27 mouse cellular contexts compared by ENCODE assay signal in the genomic region with DNA sequence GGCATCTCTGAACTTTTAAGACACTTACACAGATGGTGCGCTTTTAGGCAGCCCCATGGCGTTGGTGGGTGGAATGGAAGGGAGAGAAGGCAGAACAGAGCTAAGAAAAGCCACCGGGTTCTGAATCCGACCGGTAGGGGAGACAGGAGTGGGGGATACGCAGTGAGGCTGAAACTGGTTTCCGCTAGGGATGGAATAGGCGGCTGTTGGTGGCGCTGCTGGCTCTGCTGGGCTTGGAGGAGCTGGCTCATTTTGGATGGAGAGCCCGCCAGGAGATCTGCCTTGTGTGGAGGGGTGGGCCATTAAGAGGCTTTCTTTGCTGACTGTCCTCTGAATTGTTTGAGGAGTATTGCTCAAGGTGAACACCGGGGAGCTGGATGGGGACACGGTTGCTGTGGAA. TPM values are rescaled to one million over a fixed set of nuclear protein-coding genes. Genes with fewer than 3 reads are reported as not detected.
DNase-seq lines count a peak whose midpoint lies in the region; ATAC-seq and TF ChIP-seq lines count a peak whose summit lies in the region.
"Had no signal": no experiment of that assay in that cellular context is flagged by ENCODE, and none has a peak within 500 bp of the region (broad histone marks: within the 10 kb centered on the region; RNA-seq: fewer than 3 reads in every experiment).

No protein-coding gene starts in this region.

- no peak overlapping the region for H3K4me2 ChIP-seq in midbrain, embryonic 14.5 days (ENCODE audit: low read length)
- H3K4me2 ChIP-seq: embryonic facial prominence, embryonic 15.5 days; forebrain, embryonic 15.5 days; hindbrain, embryonic 13.5 days; intestine, embryonic 15.5 days had no signal

- H3K27me3 ChIP-seq in ES-Bruce4 (ENCODE audit: control insufficient read depth, insufficient read depth, low read length, poor library complexity, severe bottlenecking), result no peaks in the 10 kb centered on the region
- H3K27me3 ChIP-seq in midbrain, embryonic 14.5 days (ENCODE audit: control insufficient read depth, insufficient read depth, low read length), result no peaks in the 10 kb centered on the region
- H3K27me3 ChIP-seq: embryonic facial prominence, embryonic 15.5 days; forebrain, embryonic 15.5 days; intestine, embryonic 15.5 days had no signal

- WGBS in midbrain, embryonic 14.5 days, result 56% methylated on average over 12 of the region's 12 CpGs

- no peaks in the 10 kb centered on the region for H3K4me1 ChIP-seq in ES-Bruce4 (ENCODE audit: control insufficient read depth, insufficient read depth, low read length)
- H3K4me1 ChIP-seq in midbrain, embryonic 14.5 days (ENCODE audit: control insufficient read depth, insufficient read depth, low read length), result no peaks in the 10 kb centered on the region
- H3K4me1 ChIP-seq: embryonic facial prominence, embryonic 15.5 days; forebrain, embryonic 15.5 days; hindbrain, embryonic 13.5 days; intestine, embryonic 15.5 days had no signal

- TF ChIP-seq EP300 in ES-Bruce4 (IDR thresholded peaks at IDR 0.05; ENCODE audit: insufficient read depth, low read depth, low read length), result no peak

- peak; percentile 74 for DNase-seq in heart, adult 11 months
- no peak for DNase-seq in heart, postnatal 14 days
- DNase-seq in left cerebral cortex, adult 2 months (ENCODE audit: extremely low spot score in 1 of 2, low spot score in 2 of 2), result no peak
- no peak for DNase-seq in left cerebral cortex, adult 11 months (ENCODE audit: low spot score)
- peak; percentile 74 for DNase-seq in ZHBTc4 (ENCODE audit: low read depth, low spot score)
- DNase-seq in midbrain, embryonic 14.5 days, result no peak
- no peak for DNase-seq in lung, postnatal 25 days (ENCODE audit: low spot score)
- DNase-seq: adrenal gland, adult 2 months; adrenal gland, postnatal 36 days; cerebellum, adult 11 months; cerebellum, adult 8-10 months; cerebellum, postnatal 14 days; embryo, embryonic 11 days; gastrocnemius, postnatal 14 days; heart, postnatal 10 days had no signal

- peak; percentile 19 for TF ChIP-seq CTCF in left cerebral cortex, adult 2 months (IDR thresholded peaks at IDR 0.05)
- peak; percentile 9 for TF ChIP-seq CTCF in ES-Bruce4 (IDR thresholded peaks at IDR 0.05; ENCODE audit: low read depth, low read length)

- H3K4me3 ChIP-seq in left cerebral cortex, adult 2 months, result no peak overlapping the region
- H3K4me3 ChIP-seq in ES-Bruce4 (ENCODE audit: low read depth, low read length), result no peak overlapping the region
- no peak overlapping the region for H3K4me3 ChIP-seq in midbrain, embryonic 14.5 days (replicated peaks; ENCODE audit: low read depth, low read length)
- H3K4me3 ChIP-seq: embryonic facial prominence, embryonic 15.5 days; erythroblast, embryonic 14.5 days; forebrain, embryonic 15.5 days; hindbrain, embryonic 13.5 days; intestine, embryonic 15.5 days had no signal

- no peak overlapping the region for H3K27ac ChIP-seq in left cerebral cortex, adult 2 months
- H3K27ac ChIP-seq in ES-Bruce4 (ENCODE audit: insufficient read depth, low read length), result no peak overlapping the region
- no peak overlapping the region for H3K27ac ChIP-seq in midbrain, embryonic 14.5 days (replicated peaks; ENCODE audit: low read depth, low read length)
- H3K27ac ChIP-seq: embryonic facial prominence, embryonic 15.5 days; forebrain, embryonic 15.5 days; hindbrain, embryonic 13.5 days; intestine, embryonic 15.5 days had no signal

- H3K9me3 ChIP-seq in ES-Bruce4 (replicated peaks; ENCODE audit: control insufficient read depth, insufficient read depth, low read length, poor library complexity, severe bottlenecking), result no peaks in the 10 kb centered on the region
- no peaks in the 10 kb centered on the region for H3K9me3 ChIP-seq in midbrain, embryonic 14.5 days (ENCODE audit: control insufficient read depth, low read length)
- H3K9me3 ChIP-seq: embryonic facial prominence, embryonic 15.5 days; forebrain, embryonic 15.5 days; G1E; hindbrain, embryonic 13.5 days; intestine, embryonic 15.5 days had no signal

- TF ChIP-seq POLR2A in ES-Bruce4 (IDR thresholded peaks at IDR 0.05; ENCODE audit: insufficient read depth, low read length), result no peak

- H3K9ac ChIP-seq in ES-Bruce4 (ENCODE audit: low read depth, poor library complexity, severe bottlenecking), result no peak overlapping the region
- H3K9ac ChIP-seq in midbrain, embryonic 14.5 days (replicated peaks; ENCODE audit: low read length), result no peak overlapping the region
- H3K9ac ChIP-seq: embryonic facial prominence, embryonic 15.5 days; forebrain, embryonic 15.5 days; hindbrain, embryonic 13.5 days; intestine, embryonic 15.5 days had no signal

- H3K36me3 ChIP-seq in ES-Bruce4 (ENCODE audit: control insufficient read depth, insufficient read depth, low read length, poor library complexity, severe bottlenecking), result no peaks in the 10 kb centered on the region
- H3K36me3 ChIP-seq in midbrain, embryonic 14.5 days (ENCODE audit: control insufficient read depth, insufficient read depth, low read length), result no peaks in the 10 kb centered on the region
- H3K36me3 ChIP-seq: embryonic facial prominence, embryonic 15.5 days; forebrain, embryonic 15.5 days; G1E; hindbrain, embryonic 13.5 days; intestine, embryonic 15.5 days had no signal

- intact Hi-C loops in heart, postnatal 14 days (cut with DNase I), result no loop called here
- intact Hi-C loops in left cerebral cortex, adult 2 months (cut with DNase I), result no loop called here

- ATAC-seq in midbrain, embryonic 14.5 days (ENCODE audit: low FRiP score, low TSS enrichment), result no peak
- ATAC-seq: forebrain, embryonic 15.5 days; intestine, embryonic 15.5 days had no signal

RNA-seq across cellular contexts. Expression of gene Atoh7, which starts 36.2 kb away (rescaled TPM):
- not detected for total RNA-seq in heart, postnatal 14 days (2021)
- 1 to 10 TPM; 3.3 to 3.4 TPM for total RNA-seq in left cerebral cortex, adult 2 months (2021)
- polyA plus RNA-seq in ES-Bruce4 (2011; ENCODE audit: insufficient read depth, insufficient read length, low read depth, missing spikeins), result not detected in 2 replicates
- 1.4 and 2.5 TPM in 2 replicates for polyA plus RNA-seq in midbrain, embryonic 14.5 days (2014; fragmentation: Nextera tagmentation; extraction: Ambion mirVana)
- total RNA-seq: adrenal gland, adult 2 months; adrenal gland, postnatal 36 days; common myeloid progenitor, adult 5-6 weeks; G1E; gastrocnemius, adult 18-20 months; heart, postnatal 10 days; hematopoietic stem cell, adult 5-6 weeks had no signal
- polyA plus RNA-seq: adrenal gland, adult 2 months; C2C12; erythroblast, embryonic 14.5 days; G1E; heart, embryonic 14.5 days; intestine, embryonic 15.5 days had no signal

Comparison
In these comparisons a context has a peak if more than half of its experiments do, and no peak if none do; other contexts are left out.
1. DNase-seq: peak in heart, adult 11 months (single experiment) and ZHBTc4 (single experiment); none in heart, postnatal 14 days (0 of 2), left cerebral cortex, adult 2 months (0 of 2), left cerebral cortex, adult 11 months (single experiment), midbrain, embryonic 14.5 days (single experiment) and lung, postnatal 25 days (single experiment).
2. RNA of gene Atoh7, which starts 36.2 kb away (total RNA-seq): 3.3 to 3.4 TPM in left cerebral cortex, adult 2 months; not detected in heart, postnatal 14 days; every median in the first group is over 4 times any median in the second.